Mouse (Mus musculus): ENCODE data around the gene Sh2b3. TPM values are rescaled to one million over a fixed set of nuclear protein-coding genes. Genes with fewer than 3 reads are reported as not detected.
A peak's percentile ranks its signal among the peaks of the same experiment; 100 is the strongest.

Sh2b3 gene
- polyA plus RNA-seq, 1 experiment from 2014 or later, result 6.1 TPM

- peaks cover 11% of the 10 kb centered on the region for H3K27me3 ChIP-seq (ENCODE audit: control insufficient read depth, insufficient read depth, low read depth, low read length)
- WGBS (ENCODE audit: insufficient replicate concordance), result under 1% methylated on average over 46 of the region's 46 CpGs
- no peaks in the 10 kb centered on the region for H3K36me3 ChIP-seq (ENCODE audit: control insufficient read depth, insufficient read depth)
- peak overlapping the region; percentile 87 for H3K4me3 ChIP-seq (ENCODE audit: low read depth, low read length)
- ATAC-seq (ENCODE audit: low read depth), result no peak
- peak overlapping the region; percentile 78 for H3K27ac ChIP-seq (ENCODE audit: low read length)
- no peaks in the 10 kb centered on the region for H3K9me3 ChIP-seq (replicated peaks; ENCODE audit: control insufficient read depth, low read length)
- H3K9ac ChIP-seq (ENCODE audit: low read depth, low read length), result peak overlapping the region; percentile 54
- peak overlapping the region; percentile 95 for H3K4me2 ChIP-seq (ENCODE audit: low read depth, low read length)
- H3K4me1 ChIP-seq (ENCODE audit: control insufficient read depth, low read depth, low read length), result peaks cover 69% of the 10 kb centered on the region
These were observed 1.1 kb upstream of the Sh2b3 start for GRCm38 (mm10) chr5:121838341-121839127.

GRCm38 (mm10) chr5:121836692-121837415 lies 592 bp downstream of the Sh2b3 start:
- Histone ChIP-seq H3K27me3 (ENCODE audit: control insufficient read depth, insufficient read depth, low read depth, low read length) (peaks cover 9% of the 10 kb centered on the region), H3K36me3 (ENCODE audit: control insufficient read depth, insufficient read depth) (no peaks in the 10 kb centered on the region), H3K4me1 (ENCODE audit: control insufficient read depth, low read depth, low read length) (peaks cover 64% of the 10 kb centered on the region), H3K27ac (ENCODE audit: low read length) (peak overlapping the region; percentile 92), H3K4me3 (ENCODE audit: low read depth, low read length) (peak overlapping the region; percentile 87), H3K4me2 (ENCODE audit: low read depth, low read length) (peak overlapping the region; percentile 95), H3K9ac (ENCODE audit: low read depth, low read length) (peak overlapping the region; percentile 82), H3K9me3 (replicated peaks; ENCODE audit: control insufficient read depth, low read length) (no peaks in the 10 kb centered on the region)
- under 1% methylated on average over 76 of the region's 77 CpGs for WGBS (ENCODE audit: insufficient replicate concordance)
- peak; percentile 84 for ATAC-seq (ENCODE audit: low read depth)

GRCm38 (mm10) chr5:121835949-121836691 lies 1.3 kb downstream of the Sh2b3 start:
- Histone ChIP-seq H3K4me1 (ENCODE audit: control insufficient read depth, low read depth, low read length) (peaks cover 64% of the 10 kb centered on the region), H3K4me2 (ENCODE audit: low read depth, low read length) (peak overlapping the region; percentile 95), H3K27ac (ENCODE audit: low read length) (peak overlapping the region; percentile 92), H3K9ac (ENCODE audit: low read depth, low read length) (peak overlapping the region; percentile 82), H3K9me3 (replicated peaks; ENCODE audit: control insufficient read depth, low read length) (no peaks in the 10 kb centered on the region), H3K36me3 (ENCODE audit: control insufficient read depth, insufficient read depth) (no peaks in the 10 kb centered on the region), H3K27me3 (ENCODE audit: control insufficient read depth, insufficient read depth, low read depth, low read length) (peaks cover 9% of the 10 kb centered on the region), H3K4me3 (ENCODE audit: low read depth, low read length) (peak overlapping the region; percentile 87)
- ATAC-seq (ENCODE audit: low read depth), result peak; percentile 6
- WGBS (ENCODE audit: insufficient replicate concordance), result under 1% methylated on average over 51 of the region's 51 CpGs

- Histone ChIP-seq H3K4me2 (ENCODE audit: low read depth, low read length) (peak overlapping the region; percentile 95), H3K27ac (ENCODE audit: low read length) (peak overlapping the region; percentile 92), H3K36me3 (ENCODE audit: control insufficient read depth, insufficient read depth) (no peaks in the 10 kb centered on the region), H3K27me3 (ENCODE audit: control insufficient read depth, insufficient read depth, low read depth, low read length) (peaks cover 9% of the 10 kb centered on the region), H3K4me1 (ENCODE audit: control insufficient read depth, low read depth, low read length) (peaks cover 64% of the 10 kb centered on the region), H3K9me3 (replicated peaks; ENCODE audit: control insufficient read depth, low read length) (no peaks in the 10 kb centered on the region), H3K9ac (ENCODE audit: low read depth, low read length) (peak overlapping the region; percentile 82), H3K4me3 (ENCODE audit: low read depth, low read length) (peak overlapping the region; percentile 87)
- WGBS (ENCODE audit: insufficient replicate concordance), result 13% methylated on average over 12 of the region's 12 CpGs
- ATAC-seq (ENCODE audit: low read depth), result no peak
These were observed 2.3 kb downstream of the Sh2b3 start for GRCm38 (mm10) chr5:121834991-121835747.

- ATAC-seq (ENCODE audit: low read depth), result no peak
- H3K27ac ChIP-seq (ENCODE audit: low read length), result peak overlapping the region; percentile 92
These were observed 3.2 kb downstream of the Sh2b3 start for GRCm38 (mm10) chr5:121834241-121834606.

DNA sequence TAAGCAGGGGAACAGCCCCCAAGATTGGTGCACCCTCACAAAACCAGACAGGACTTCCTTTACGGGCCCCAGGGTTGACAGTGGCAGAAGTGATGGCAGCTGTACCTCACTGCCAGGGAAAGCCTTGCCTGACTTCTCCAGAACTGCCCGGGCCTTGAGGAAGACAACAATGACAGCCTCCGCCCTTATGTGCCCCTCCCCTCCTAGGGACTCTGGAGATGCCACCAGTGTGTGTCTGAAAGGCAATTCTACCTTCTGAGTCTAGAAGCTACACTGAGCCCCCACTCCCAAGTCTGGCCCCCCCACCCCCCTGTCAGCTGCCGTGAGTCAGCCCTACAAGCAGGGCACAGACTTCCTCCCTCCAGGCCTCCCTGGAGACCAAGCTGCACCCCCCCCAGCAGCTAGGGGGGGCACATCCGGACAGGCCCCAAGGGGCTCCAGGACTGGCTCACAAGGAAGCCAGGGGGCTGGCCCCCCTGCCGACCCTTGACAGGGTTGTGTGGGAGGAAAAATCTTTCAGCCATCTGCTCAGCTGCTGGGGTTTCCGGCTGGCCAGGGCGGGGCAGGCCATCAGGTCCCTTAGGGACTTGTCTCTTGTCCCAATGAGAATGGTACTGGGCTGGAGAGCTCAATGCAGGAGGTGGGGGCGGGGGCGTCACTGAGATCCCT lies 3.7 kb downstream of the Sh2b3 start:
- 19% methylated on average over 10 of the region's 10 CpGs for WGBS (ENCODE audit: insufficient replicate concordance)
- Histone ChIP-seq H3K4me2 (ENCODE audit: low read depth, low read length) (peak overlapping the region; percentile 95), H3K27ac (ENCODE audit: low read length) (peak overlapping the region; percentile 51; the same call in 1 of the 2 replicates), H3K9me3 (replicated peaks; ENCODE audit: control insufficient read depth, low read length) (no peaks in the 10 kb centered on the region), H3K36me3 (ENCODE audit: control insufficient read depth, insufficient read depth) (peaks cover 2% of the 10 kb centered on the region), H3K27me3 (ENCODE audit: control insufficient read depth, insufficient read depth, low read depth, low read length) (peaks cover 3% of the 10 kb centered on the region; the same call in 1 of the 2 replicates), H3K4me3 (ENCODE audit: low read depth, low read length) (peak overlapping the region; percentile 87), H3K9ac (ENCODE audit: low read depth, low read length) (no peak overlapping the region; the same call in 1 of the 2 replicates), H3K4me1 (ENCODE audit: control insufficient read depth, low read depth, low read length) (peaks cover 58% of the 10 kb centered on the region)
- ATAC-seq (ENCODE audit: low read depth), result no peak

More at GRCm38 (mm10) chr5:121834241-121834606, 3.2 kb downstream of the Sh2b3 start:
- Histone ChIP-seq H3K4me3 (ENCODE audit: low read depth, low read length) (peak overlapping the region; percentile 87), H3K4me2 (ENCODE audit: low read depth, low read length) (peak overlapping the region; percentile 95), H3K27me3 (ENCODE audit: control insufficient read depth, insufficient read depth, low read depth, low read length) (peaks cover 8% of the 10 kb centered on the region), H3K9ac (ENCODE audit: low read depth, low read length) (peak overlapping the region; percentile 12; the same call in 1 of the 2 replicates), H3K36me3 (ENCODE audit: control insufficient read depth, insufficient read depth) (no peaks in the 10 kb centered on the region), H3K4me1 (ENCODE audit: control insufficient read depth, low read depth, low read length) (peaks cover 64% of the 10 kb centered on the region), H3K9me3 (replicated peaks; ENCODE audit: control insufficient read depth, low read length) (no peaks in the 10 kb centered on the region)
- 37% methylated on average over 7 of the region's 7 CpGs for WGBS (ENCODE audit: insufficient replicate concordance)

DNA sequence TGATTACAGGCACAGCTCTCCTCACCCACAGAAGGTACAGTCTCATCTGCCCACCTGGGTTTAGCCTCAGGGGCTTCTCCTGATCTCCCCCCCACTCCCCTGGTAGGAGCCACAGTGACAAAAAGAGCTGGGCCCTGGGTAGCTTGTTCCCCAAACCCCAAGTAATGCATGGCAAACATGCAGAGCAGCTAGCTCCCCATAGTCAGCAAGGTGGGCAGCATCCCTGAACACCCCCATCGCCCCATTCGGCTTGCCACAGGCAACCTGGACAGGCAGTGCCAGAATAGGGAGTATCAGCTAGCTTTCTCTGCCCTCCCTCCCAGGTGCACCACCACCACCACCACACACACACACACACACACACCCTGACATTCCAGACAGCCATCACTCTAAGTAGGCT lies 4.3 kb downstream of the Sh2b3 start:
- H3K4me2 ChIP-seq (ENCODE audit: low read depth, low read length), result peak overlapping the region; percentile 21; the same call in 1 of the 2 replicates
- no peaks in the 10 kb centered on the region for H3K9me3 ChIP-seq (replicated peaks; ENCODE audit: control insufficient read depth, low read length)
- ATAC-seq (ENCODE audit: low read depth), result no peak
- H3K4me1 ChIP-seq (ENCODE audit: control insufficient read depth, low read depth, low read length), result peaks cover 53% of the 10 kb centered on the region
- no peak overlapping the region for H3K4me3 ChIP-seq (ENCODE audit: low read depth, low read length)
- WGBS (ENCODE audit: insufficient replicate concordance), result 69% methylated on average over 2 of the region's 2 CpGs
- peaks cover 8% of the 10 kb centered on the region for H3K36me3 ChIP-seq (ENCODE audit: control insufficient read depth, insufficient read depth)
- H3K9ac ChIP-seq (ENCODE audit: low read depth, low read length), result no peak overlapping the region
- H3K27ac ChIP-seq (ENCODE audit: low read length), result peak overlapping the region; percentile 51; the same call in 1 of the 2 replicates
- H3K27me3 ChIP-seq (ENCODE audit: control insufficient read depth, insufficient read depth, low read depth, low read length), result 0 out of 2 replicates have a peak, but pooled peaks cover 3% of the 10 kb centered on the region
